Mouse (Mus musculus) testis, postnatal 14 days (tissue): ENCODE data around the gene Ssr4.
"Not testable (repeated sequence)": the region's sequence is repeated elsewhere in the genome, so short reads cannot be mapped to it uniquely, and the experiment has no call there.

Source experiments
- DNase-seq: peaks from one replicate; pipeline ENCODE4 v3.0.0; 2021; ENCODE audit warnings: low spot score

The Ssr4 gene

GRCm38 (mm10) chrX:73786364-73787224, at the start of gene Ssr4, which contains the start of gene Idh3g:
Ssr4 (plus strand) TSS chrX:73787028.
Idh3g (minus strand) TSS chrX:73786897.
- DNase-seq: peak; percentile 90

DNA sequence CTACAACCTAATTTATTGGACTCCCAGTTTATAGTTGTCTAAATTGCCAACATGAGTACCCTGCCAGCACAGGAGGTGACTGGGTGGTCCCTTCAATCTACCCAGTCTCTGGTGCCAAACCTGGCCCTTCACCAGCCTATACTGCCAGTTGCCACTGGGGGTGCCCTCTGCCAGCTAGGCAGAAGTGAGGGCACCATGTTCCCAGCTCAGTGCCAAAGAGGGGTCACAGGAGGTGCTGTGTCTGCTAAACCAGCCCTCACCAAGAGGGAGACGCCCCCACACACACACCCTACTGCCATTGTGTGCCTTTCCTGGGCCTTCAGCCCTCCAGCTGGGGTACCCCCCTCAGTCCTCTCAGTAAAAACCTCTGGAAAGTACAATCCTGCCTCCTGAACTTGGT, 48.7 kb upstream of the Ssr4 start:
- DNase-seq: no peak

DNA sequence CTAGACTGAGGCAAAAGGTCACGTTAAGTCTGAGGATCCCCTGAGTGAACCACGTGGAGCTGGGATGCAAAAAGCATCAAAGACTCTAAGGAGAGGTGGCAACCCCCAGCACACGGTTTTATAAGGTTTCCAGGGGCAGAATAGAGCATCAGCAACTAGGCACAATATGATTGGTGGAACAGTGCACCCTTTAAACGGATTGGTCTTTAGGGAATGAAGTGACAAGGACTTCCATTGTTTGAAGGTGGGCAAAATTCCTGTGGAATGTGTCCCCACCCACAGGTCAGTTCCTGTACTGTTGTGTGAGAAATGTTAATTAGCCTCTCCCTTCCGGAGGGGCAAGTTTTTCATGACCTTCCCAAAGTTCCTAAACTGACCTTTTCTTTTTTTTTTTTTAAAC, 47.7 kb upstream of the Ssr4 start:
- no peak for DNase-seq

DNA sequence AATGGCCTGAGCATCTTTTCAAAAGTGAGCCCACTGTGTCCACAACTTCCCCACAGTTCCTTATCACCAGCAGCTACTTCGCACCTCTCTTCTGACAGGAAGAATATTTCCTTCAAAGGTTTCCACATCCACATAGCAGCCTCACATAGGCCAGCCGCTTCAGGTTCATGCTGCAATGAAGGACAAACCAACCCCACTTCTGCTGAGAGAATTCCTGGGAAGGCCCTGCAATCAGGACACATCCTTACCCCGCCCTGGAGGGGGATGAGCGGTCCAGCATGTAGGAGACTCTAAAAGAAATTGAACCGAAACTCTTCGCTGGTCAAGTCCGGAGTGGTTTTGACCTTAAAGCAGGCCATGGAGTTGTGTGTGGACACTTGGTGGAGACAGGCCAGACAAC, 47.0 kb upstream of the Ssr4 start:
- not testable (repeated sequence) for DNase-seq

DNA sequence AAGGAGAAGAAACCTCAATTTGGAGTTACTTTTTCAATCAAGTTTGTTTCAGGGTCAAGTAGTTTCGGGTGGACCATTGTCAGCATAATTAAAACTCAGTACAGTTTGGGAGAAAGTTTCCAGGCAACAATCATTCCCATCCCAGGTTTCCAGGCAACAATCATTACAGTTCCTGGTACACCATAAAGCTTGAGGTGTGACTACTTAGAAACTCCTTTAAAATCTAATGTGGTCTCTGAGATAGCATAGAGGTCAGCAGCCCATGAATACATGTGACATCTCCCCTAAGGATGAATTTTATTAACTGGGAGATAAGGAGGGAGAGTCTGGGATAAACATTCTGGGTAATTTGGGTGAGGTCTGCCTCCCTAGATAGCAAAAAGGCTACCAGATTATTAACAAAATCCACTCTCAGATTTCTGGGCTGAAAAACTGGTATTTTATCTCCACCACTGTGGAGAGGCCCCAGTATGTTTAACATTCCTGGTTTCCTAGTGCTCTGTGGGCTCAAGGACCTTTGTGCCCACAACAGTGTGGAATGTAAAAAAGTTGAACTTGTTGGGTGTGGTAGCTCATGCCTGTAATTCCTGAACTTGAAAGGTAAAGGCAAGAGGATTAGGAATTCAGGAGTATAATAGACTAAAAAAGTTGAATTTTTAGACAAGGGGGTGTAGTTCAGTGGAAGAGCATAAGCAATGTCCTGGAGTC, 41.9 kb upstream of the Ssr4 start:
- DNase-seq: no peak

GRCm38 (mm10) chrX:73748977-73749376, 37.9 kb upstream of the Ssr4 start:
- no peak for DNase-seq

- no peak for DNase-seq
Measured at GRCm38 (mm10) chrX:73756334-73757140, 30.3 kb upstream of the Ssr4 start, which contains the start of gene Plxnb3. Plxnb3 (plus strand) TSS chrX:73757090.

DNA sequence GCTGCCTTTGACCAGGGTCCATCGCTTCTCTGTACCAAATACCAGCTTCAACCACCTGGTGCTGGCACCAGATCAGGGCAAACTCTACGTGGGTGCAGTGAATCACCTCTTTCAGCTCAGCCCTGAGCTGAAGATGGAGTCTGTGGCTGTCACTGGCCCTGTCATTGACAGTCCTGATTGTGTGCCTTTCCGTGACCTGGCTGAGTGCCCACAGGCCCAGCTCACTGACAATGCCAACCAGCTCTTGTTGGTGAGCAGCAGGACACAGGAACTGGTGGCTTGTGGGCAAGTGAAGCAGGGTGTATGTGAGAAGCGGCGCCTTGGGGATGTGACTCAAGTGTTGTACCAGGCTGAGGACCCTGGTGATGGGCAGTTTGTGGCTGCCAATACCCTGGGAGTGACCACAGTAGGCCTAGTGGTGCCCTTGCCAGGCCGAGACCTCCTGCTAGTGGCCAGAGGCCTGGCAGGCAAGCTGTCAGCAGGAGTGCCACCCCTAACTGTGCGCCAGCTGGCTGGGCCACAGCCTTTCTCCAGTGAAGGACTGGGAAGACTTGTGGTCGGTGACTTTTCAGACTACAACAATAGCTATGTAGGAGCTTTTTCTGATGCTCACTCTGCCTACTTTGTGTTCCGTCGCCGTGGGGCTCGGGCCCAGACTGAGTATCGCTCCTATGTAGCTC, 28.1 kb upstream of the Ssr4 start:
- no peak for DNase-seq

- DNase-seq: no peak
Measured at GRCm38 (mm10) chrX:73765311-73765710, 21.5 kb upstream of the Ssr4 start.

- DNase-seq: no peak
Measured at GRCm38 (mm10) chrX:73767267-73767666, 19.6 kb upstream of the Ssr4 start.

DNA sequence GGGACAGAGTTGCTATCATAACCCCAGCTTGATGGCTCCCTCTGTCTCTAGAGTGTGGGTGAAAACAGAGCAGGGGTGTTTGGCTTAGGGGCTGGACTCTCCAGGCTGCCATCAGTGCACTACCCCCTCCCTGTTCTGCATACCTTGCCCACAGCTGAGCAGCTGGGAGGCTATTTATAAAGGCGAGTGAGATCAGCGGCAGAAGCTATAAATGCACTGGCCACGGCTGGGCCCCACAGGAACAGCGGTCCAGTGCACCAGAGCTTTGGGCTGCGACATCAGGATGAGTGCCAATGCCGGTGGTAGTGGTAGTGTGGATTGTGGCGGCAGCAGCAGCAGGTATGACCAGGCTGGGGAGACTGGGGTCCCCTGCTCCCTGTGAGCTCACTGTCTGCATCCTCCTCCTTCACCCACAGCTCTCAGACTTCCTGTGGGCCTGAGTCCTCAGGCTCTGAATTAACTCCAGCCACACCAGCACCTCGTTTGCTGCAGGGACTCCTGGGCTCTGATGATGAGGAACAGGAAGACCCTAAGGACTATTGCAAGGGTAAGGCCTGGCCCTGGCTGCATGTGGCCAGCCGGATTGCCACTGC, 12.6 kb upstream of the Ssr4 start, which contains the start of gene Srpk3:
Gene Srpk3 (plus strand): TSS at position 238 of the 593 bp plus-strand sequence.
- no peak for DNase-seq

DNA sequence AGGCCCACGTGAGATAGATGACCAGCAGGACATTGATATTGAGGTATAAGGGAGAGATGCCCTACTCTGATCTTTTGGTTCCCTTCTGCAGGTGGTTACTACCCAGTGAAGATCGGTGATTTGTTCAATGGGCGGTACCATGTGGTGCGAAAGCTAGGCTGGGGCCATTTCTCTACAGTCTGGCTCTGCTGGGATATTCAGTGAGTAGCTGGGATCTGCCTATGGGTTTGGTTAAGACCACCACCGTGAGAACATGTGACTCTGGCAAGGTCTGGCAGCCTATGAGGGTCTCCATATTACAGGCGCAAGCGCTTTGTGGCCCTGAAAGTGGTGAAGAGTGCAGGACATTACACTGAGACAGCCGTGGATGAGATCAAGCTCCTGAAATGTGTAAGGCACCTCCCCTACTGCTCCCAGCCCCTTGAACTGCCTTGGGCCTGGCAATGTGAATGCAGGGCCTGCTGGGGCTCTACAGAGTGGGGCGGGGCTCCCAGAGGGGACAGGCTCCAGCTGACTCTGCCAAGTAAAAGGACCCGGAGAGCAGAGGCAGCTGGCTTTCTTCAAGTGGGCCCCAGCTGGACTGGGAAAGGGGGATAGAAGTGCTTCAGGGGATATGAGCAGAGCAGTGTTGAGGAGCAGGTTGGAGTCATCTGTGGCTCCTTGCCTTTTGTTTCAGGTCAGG, 11.9 kb upstream of the Ssr4 start:
- no peak for DNase-seq

GRCm38 (mm10) chrX:73782227-73782626, 4.6 kb upstream of the Ssr4 start:
- no peak for DNase-seq

GRCm38 (mm10) chrX:73785666-73786065, 1.2 kb upstream of the Ssr4 start:
- no peak for DNase-seq

- DNase-seq: no peak
Measured at GRCm38 (mm10) chrX:73787225-73787558, 364 bp downstream of the Ssr4 start.

DNA sequence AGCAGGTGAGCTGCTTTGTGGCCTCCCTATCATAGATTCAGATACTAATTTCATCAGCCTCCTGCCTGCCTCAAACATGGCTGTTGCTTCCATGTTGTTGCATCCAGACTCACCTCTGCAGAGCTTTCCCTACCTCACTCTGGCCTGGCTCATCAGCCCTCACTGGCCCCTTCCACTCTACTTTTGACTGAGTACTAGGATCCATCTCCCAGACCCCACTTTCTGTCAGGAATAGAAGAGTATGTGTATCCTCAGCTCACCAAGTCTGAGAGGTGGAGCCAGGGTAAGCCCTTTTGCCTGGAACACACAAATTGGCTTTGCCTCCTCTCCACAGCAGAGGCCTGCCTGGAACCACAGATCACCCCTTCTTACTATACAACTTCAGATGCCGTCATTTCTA, 1.7 kb downstream of the Ssr4 start:
- no peak for DNase-seq

DNA sequence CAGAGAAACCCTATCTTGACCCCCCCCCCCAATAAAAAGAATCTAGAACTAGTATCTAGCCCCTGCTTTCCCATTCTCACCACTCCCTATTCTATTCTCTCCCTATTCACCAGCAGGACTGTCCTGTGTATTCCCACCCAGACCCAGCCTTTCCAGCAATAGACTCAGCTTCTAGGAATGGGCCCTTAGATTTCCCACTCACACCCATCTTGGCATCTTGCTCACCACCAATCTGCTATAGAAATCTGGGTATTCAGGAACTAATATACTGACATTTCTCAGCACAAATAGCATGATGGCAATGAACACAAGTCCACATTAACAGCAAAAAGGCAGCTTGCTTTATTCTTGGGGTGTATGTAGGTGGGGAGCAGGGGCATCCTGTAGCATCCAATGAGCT, 6.2 kb downstream of the Ssr4 start:
- no peak for DNase-seq

GRCm38 (mm10) chrX:73793505-73793904, 6.7 kb downstream of the Ssr4 start:
- DNase-seq: no peak

DNA sequence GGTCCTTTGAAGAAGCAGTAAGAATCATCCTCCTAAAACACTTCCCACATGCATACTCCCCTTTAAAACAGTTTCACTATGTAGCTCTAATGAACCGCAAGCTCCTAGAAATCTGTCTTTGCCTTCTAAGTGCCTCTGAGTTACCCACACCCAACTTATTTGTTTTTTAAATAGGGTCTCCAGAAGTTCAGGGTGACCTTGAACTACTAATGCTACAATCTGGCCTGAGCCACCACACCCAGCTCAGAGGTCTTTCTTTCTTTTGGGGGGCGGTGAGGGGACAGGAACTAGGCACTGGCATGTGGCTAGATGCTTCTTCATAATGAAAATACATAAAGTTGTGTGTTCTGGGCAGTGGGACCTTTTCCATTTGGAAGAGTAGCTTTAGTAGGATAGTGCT, 10.7 kb downstream of the Ssr4 start:
- DNase-seq: no peak

GRCm38 (mm10) chrX:73798502-73798901, 11.7 kb downstream of the Ssr4 start:
- DNase-seq: no peak

DNA sequence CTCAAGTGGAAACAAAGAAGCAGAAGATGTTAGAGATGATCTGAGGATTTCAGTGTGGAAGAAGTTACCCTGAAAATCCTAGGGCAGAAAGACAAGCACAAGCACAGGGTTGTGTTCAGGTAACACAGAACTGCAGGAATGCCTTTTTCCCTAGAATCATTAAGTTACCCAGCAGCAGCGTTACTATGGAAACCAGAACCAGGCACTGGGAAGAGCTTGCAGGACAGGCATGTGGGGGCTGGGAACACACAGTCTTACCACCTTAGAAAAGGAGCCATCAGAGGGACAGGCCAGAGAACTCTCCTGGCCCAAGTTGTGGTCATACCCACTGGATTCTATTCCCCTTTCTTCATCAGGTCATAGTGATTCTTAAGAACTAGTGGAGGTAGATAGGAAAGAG, 19.0 kb downstream of the Ssr4 start:
- DNase-seq: no peak
